Mouse (Mus musculus) cerebellum, adult 9-10 months (tissue): ENCODE data around the gene Rab11b.
"Not testable (repeated sequence)": the region's sequence is repeated elsewhere in the genome, so short reads cannot be mapped to it uniquely, and the experiment has no call there.

Source experiments
- DNase-seq: peaks from one replicate; pipeline ENCODE4 v3.0.0; 2022

Gene Rab11b

GRCm38 (mm10) chr17:33771617-33772016 lies 11.3 kb upstream of the Rab11b start:
- no peak for DNase-seq

DNA sequence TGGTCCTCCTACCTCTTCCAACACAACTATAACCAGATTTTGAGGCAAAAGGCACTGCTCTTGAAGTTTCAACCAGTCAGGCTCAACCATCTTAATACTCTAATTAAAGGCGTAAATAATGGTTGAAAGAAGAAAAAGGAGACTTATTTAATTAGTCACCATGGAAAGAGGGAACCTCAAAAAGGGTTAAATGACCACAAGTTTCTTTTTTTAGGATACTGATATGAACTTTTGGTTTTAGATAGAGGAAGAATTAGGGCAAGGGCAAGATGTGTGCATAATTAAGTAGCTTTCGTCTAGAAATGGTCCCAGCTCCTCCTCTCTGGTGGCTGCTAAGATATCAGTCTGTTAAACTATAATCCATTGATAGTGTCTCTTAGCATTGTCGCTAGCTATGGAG lies 6.1 kb upstream of the Rab11b start:
- no peak for DNase-seq

- peak; percentile 88 for DNase-seq
Measured at GRCm38 (mm10) chr17:33759767-33760254, 519 bp downstream of the Rab11b start.

GRCm38 (mm10) chr17:33757231-33757630 lies 3.1 kb downstream of the Rab11b start:
- DNase-seq: no peak

GRCm38 (mm10) chr17:33756108-33756790 lies 4.1 kb downstream of the Rab11b start:
- peak; percentile 45 for DNase-seq

DNA sequence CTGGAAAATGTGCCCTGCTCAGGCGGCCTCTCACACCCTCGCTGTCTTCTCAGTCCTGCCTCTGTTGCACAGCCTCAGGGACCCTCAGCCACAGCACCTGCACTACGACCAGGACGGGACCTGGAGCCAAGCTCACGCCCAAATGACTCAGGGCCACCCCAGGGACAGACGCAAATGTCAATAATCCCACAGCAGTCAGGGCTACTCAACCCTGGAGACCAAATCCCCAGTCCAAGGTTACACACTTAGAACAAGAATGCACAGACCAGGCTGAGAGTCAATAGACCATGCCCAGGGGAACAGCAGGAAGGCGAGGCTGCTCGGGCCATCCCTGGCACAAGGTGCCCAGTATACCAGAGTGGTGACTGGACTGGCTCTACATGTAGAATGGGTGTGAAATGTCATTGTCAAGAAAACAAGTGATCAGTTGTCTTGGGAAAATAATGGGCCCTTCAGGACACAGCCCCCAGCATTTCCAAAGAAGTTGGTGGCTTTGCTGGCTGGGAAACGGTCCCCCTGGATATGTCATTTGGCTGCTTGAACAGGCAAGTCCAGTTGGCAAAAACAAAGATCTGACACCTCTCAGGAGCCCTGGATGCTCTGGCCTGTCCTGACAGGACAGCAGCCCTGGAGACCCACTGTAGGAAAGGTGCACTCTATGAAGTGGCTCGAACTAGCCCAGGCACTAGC lies 4.8 kb downstream of the Rab11b start:
- DNase-seq: peak; percentile 34

- no peak for DNase-seq
Measured at GRCm38 (mm10) chr17:33754656-33755055, 5.7 kb downstream of the Rab11b start.

- DNase-seq: no peak
Measured at GRCm38 (mm10) chr17:33752297-33752696, 8.0 kb downstream of the Rab11b start.

DNA sequence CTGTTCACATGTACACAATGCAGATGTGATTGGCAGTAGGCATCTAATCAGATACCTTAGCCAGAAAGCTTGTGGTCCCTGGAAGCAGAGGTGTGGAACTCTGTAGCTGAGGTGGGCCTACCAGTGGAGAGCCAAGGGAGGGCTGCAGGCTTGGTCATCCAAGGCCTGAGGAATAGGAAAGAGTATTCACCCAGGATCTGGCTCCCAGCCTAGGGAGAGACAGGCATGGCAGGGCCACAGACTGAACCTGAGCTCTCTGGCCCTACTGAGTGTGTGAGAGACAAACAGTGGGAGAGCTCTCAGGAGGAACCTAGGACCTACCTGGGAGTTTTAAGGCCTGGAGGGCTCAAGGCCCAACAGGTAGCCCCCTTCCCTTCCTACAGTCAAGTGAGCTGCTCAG lies 9.1 kb downstream of the Rab11b start:
- DNase-seq: no peak

DNA sequence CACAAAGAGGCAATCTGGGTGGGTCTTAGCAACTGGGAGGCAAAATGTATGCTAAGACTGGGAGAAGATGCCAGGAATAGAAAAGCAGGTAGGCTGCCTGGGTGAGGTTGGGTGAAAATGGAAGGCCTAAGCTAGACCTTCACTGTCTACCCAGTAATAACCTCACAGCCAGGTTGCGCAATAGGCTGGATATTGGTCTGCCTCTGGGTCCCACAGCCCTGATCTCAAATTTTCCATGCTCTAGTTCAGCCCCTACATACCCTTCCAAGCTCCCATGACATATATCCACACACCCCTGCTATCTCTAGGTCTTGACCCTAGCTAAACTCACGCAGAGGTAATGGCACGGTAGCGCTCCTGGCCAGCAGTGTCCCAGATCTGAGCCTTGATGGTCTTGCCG lies 10.9 kb downstream of the Rab11b start:
- DNase-seq: no peak

DNA sequence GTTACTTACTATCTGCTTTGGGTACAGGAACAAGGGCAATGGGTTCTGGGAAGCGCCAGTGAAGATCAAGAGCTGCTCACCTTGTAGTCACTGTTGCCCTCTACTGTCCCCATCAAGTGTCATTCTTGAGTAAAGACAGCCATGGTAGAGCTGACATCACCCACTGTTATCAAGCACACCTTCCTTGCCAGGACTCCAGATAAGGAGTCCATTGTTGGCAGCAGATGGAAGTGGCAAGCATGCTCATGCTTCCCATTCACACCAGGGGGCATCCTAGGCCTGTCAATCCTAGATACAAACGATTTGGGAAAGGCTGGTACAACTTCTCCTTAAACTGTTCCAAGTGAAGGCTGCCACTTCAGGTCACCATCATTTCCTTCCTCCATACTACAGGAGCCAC lies 14.3 kb downstream of the Rab11b start:
- no peak for DNase-seq

DNA sequence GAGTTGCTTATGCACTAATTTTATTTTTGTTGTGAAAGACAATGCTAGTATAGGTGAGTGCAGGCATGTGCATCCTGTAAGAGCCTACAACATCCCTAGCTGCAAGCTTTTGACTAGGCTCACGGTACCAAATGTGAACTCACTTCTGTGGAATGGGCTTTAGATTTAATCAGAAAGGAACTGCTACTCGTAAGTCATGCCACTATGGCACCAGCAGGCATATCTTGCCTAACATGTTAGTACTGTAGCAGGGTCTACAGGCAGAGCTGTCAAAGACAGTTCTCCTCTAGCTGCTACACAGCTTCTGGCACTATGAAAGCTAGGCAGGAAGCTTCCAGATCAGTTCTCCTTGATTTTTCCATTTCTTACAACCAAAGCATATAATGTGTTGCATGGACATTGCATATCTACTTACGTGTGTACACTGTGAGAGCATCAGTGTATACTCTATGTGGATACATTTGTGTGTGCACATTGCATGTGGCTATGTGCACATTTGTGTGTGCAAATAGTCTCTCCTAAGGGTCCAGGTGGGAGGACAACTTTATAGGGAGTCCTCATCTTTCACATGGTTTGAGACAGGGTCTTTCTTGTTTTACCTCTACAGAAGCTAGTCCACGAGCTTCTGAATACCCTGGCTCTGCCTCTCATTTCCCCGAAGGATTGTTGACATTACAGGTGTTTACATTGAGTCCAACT lies 15.5 kb downstream of the Rab11b start:
- DNase-seq: no peak

DNA sequence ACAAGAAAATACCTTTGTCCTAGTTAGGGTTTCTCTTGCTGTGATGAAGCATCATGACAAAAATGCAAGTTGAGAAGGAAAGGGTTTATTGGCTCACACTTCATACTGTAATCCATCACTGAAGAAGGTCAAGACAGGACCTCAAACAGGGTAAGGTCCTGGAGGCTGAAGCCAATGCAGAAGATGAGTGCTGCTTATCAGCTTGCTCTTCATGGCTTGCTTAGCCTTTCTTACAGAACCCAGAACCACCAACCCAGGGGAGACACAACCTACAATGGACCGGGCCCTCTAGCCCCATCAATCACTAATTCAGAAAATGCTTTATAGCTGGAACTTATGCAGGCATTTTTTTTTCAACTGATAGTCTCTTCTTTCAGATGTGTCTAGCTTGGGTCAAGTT lies 17.9 kb downstream of the Rab11b start:
- no peak for DNase-seq

DNA sequence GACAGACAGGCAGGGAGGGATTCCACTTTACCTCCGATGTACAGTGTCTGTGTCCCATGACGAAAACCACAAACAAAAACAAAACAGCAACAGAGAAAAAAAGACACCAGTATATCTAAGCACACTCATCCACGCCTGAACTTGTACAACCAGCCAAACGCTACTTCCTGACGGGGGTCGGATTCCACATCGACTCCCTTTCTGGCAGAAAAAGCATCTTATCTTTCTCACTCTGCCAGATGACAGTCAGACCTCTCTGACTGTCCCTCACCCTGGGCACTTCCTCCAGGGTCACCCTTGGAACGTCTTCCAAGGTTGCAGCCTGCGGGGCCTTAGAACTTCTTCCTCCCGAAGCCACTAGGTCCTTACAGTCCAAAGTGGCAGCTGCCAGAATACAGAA lies 26.8 kb downstream of the Rab11b start:
- DNase-seq: not testable (repeated sequence)

DNA sequence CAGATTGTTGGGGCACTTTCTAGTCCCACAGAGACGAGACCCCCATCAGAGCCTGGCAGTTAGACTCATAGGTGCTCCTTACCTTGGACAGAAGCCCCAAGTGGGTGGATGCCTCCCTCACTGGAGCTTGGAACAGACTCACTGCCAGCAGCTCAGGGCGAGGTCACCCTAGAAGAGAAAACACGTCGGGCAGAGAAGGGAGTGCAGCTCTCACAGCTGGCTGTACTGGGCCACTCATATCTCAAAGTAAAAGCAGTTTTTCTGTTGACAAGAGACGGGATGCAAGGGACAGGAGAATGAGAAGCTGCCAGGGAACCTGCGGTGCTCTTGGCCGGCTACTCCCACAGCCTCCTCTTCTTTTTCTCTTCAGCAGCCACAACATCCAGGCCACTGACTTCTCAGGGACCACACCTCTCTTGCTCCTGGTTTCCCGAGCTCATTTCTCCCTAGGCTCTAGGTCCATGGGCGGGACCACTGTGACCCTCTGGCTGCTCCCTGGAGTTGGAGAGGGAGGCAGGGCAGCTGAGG lies 27.7 kb downstream of the Rab11b start:
- not testable (repeated sequence) for DNase-seq

DNA sequence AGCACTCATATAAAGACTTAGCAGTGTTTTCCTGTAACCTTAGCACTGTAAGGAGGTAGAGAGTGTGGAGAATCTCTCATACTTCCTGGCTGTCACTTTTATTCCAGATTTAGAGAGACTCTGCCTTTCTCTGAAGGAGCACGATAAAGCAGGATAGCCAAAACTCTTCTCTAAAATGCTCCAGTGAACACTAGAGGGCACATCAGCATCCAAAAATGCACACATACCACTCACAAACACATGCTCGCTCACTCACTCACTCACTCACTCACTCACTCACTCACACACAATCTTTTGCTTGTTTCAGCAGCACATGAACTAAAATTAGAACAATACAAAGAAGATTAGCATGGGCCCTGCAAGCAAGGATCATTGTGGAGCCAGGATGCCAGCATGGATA lies 31.1 kb downstream of the Rab11b start:
- no peak for DNase-seq

DNA sequence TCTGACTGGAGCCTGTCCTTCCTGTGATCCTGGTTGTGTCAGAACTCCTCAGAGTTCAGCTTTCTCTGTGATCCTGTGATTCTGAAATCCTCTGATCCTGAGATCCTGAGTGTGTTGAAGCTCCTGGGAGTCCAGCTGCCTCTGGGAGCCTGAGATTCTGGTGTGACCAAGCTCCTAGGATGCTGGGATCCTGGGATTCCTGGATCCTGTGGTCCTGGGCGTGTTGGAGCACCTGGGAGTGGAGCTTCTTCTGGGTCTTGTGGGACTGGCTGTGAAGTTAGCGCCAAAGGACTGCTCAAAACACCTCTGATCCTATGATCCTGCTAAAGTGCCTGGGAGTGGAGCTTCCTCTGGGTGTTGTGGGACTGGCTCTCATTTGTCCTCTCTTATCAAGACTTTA lies 31.9 kb downstream of the Rab11b start:
- DNase-seq: no peak

DNA sequence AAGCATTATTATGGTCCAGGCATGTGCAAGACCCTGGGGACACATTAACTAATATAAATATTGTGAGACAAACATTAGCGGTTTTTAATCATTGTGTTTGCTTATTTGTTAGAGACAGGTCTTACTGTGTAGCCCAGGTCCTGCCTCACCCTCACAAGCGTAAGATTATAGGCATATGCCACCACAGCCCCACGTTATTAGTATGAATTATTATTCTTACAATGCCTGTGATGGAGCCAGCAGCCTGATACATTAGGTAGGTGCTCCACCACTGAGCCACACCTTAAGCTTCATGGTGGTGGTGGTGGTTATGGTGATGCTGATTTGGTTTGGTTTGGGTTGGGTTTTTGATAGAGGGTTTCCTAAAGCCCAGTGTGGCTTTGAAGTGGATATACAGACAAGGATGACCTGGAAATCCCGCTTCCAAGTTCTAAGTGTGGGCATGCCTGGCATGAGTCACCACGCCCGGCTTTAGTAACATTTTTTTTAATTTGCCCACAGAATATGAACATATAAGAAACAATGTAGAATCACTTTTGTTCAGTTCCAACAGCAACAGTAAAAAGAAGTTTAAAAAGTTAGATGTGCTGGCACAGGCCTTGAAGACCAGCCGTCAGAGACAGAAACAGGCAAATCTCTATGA lies 40.5 kb downstream of the Rab11b start:
- DNase-seq: no peak

DNA sequence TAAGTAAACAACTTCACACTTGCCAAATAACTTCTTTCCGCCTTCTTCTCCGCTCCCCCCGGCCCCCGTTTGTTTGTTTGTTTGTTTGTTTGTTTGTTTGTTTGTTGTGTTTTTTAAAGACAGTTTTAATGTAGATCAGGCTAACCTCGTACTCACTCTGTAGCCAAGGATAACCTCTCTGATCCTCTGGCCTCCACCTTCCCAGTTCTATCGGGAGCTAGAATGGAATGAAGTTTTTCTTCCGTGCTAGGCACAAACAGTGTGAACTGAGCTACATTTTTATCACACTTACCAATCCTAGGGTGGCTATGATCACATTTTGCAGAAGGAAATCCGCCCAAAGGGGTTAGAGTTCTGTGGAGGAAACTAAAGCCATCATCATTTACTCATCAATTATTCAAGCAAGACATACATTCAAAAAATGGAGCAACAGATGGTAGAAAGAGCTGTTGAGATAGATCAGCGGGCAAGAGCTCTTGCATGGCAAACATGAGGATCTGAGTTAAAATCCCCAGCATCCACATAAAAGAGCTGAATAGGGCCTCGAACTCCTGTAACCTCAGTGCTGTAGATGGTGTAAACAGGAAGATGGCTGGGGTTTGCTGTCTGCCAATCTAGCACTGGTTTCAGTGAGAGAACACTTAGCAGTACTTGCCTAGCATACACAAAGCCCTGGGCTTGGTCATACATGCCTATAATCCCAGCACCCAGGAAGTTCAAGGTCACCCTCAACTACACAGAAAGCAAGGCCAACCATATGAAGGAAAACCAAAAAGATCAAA lies 41.2 kb downstream of the Rab11b start:
- DNase-seq: peak; percentile 35

GRCm38 (mm10) chr17:33718384-33718881 lies 41.9 kb downstream of the Rab11b start, which contains the start of gene March2:
Gene March2 (minus strand): TSS chr17:33718670.
- peak; percentile 97 for DNase-seq

DNA sequence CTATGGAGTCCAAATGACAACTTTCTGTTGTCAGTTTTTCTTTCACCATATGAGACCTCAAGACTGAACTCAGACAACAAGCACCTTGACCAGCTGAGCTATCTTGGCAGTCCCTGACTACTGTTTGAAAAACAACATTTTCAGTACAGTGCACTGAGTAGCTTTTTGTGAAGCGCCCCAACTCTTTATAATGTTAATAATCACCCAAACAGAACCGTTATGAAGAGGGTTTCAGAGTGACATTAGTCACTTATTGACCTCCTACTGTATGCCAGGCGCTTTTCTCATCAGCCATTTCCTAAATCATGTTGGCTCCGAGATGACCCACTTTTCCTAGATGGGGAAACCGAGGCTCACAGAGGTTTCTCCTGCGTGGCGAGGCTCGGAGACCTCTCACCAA lies 42.3 kb downstream of the Rab11b start:
- no peak for DNase-seq

- DNase-seq: no peak
Measured at GRCm38 (mm10) chr17:33717246-33717645, 43.1 kb downstream of the Rab11b start.
